Comparison of ENCODE assay signal across 8 mouse cellular contexts in the genomic region with DNA sequence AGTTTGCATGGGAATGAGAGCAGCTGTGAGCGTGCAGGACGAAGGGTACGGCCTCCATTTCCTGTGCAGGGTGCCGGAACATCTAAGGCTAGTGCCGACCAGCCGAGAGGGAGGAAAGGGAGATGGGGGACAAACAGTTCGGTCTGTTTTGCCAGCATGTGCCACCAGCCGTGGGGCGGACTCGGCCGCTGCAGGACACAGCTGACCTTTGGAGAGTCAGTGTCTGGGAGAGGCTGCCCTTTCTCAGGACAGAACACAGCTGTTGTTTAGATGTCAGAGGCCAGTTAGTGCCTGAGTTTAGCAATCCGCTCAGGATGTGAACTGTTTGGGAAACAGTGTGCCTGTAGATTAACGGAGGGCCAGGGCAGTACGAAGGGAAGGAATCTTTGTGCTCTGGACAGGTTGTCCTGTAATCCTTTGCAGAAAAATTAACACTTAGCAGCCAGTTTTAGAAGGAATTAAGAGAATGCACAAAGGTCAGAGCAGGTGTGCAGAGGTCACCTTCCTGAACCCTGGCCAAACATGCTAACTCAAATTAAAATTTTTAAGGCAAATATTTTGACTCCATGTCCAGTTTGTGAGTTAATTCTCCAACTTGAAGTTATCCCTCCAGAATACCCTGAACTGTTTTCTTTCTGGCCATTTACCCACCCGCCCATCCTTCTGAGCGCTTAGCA. TPM values are rescaled to one million over a fixed set of nuclear protein-coding genes. Genes with fewer than 3 reads are reported as not detected.
DNase-seq lines count a peak whose midpoint lies in the region; ATAC-seq lines count a peak whose summit lies in the region.

No protein-coding gene starts in this region.

- H3K4me1 ChIP-seq in embryonic facial prominence, embryonic 10.5 days, result peaks cover 32% of the 10 kb centered on the region
- H3K4me1 ChIP-seq in liver, embryonic 13.5 days (replicated peaks), result peaks cover 16% of the 10 kb centered on the region

- peak overlapping the region; percentile 65; the same call in 1 of the 2 replicates for H3K27ac ChIP-seq in embryonic facial prominence, embryonic 10.5 days (replicated peaks)
- peak overlapping the region; percentile 34 for H3K27ac ChIP-seq in liver, embryonic 13.5 days

- ATAC-seq in liver, embryonic 13.5 days (ENCODE audit: low read depth), result peak; percentile 67

- H3K4me3 ChIP-seq in embryonic facial prominence, embryonic 10.5 days, result peak overlapping the region; percentile 17; the same call in 1 of the 2 replicates
- no peak overlapping the region for H3K4me3 ChIP-seq in liver, embryonic 13.5 days (replicated peaks)

- peaks cover 21% of the 10 kb centered on the region for H3K36me3 ChIP-seq in embryonic facial prominence, embryonic 10.5 days (replicated peaks)
- no peaks in the 10 kb centered on the region for H3K36me3 ChIP-seq in liver, embryonic 13.5 days

- WGBS in embryonic facial prominence, embryonic 10.5 days, result 29% methylated on average over 16 of the region's 16 CpGs
- 50% methylated on average over 16 of the region's 16 CpGs for WGBS in liver, embryonic 13.5 days (ENCODE audit: insufficient replicate concordance)

- intact Hi-C loops in heart, postnatal 36 days (cut with DNase I), result loop anchor here (1.0 kb wide), 1 partner anchor 9 kb away; no protein-coding TSS in a partner anchor

- no peaks in the 10 kb centered on the region for H3K27me3 ChIP-seq in embryonic facial prominence, embryonic 10.5 days (replicated peaks; ENCODE audit: low read depth, poor library complexity, severe bottlenecking)
- H3K27me3 ChIP-seq in liver, embryonic 13.5 days, result no peaks in the 10 kb centered on the region

- peak; percentile 67 for DNase-seq in adrenal gland, postnatal 14 days
- peak; percentile 53 for DNase-seq in embryonic facial prominence, embryonic 10.5 days (ENCODE audit: low spot score)
- DNase-seq in heart, postnatal 36 days, result peak; percentile 51 to 74
- no peak for DNase-seq in liver, embryonic 13.5 days
- DNase-seq in testis, postnatal 14 days (ENCODE audit: low spot score), result peak; percentile 38
- no peak for DNase-seq in retina, postnatal 1 day
- DNase-seq in layer of hippocampus, postnatal 14 days (ENCODE audit: low spot score in 2 of 2), result no peak
- DNase-seq in layer of hippocampus, postnatal 36 days, result no peak

- no peaks in the 10 kb centered on the region for H3K9me3 ChIP-seq in embryonic facial prominence, embryonic 10.5 days
- no peaks in the 10 kb centered on the region for H3K9me3 ChIP-seq in liver, embryonic 13.5 days (replicated peaks)

- peak overlapping the region; percentile 24; the same call in 1 of the 2 replicates for H3K4me2 ChIP-seq in liver, embryonic 13.5 days

- H3K9ac ChIP-seq in liver, embryonic 13.5 days, result no peak overlapping the region

RNA-seq across cellular contexts. Expression of a gene that starts 34.3 kb away (rescaled TPM):
- 28.6 and 32.0 TPM in 2 replicates for total RNA-seq in adrenal gland, postnatal 14 days (2021)
- 10.1 and 11.0 TPM in 2 replicates for polyA plus RNA-seq in embryonic facial prominence, embryonic 10.5 days (2016; fragmentation: Nextera tagmentation; extraction: Ambion mirVana)
- total RNA-seq in heart, postnatal 36 days (2021), result 10 to 100 TPM; 11.2 to 11.3 TPM
- polyA plus RNA-seq in liver, embryonic 13.5 days (2015; fragmentation: Nextera tagmentation; extraction: Ambion mirVana), result 2.7 and 3.0 TPM in 2 replicates
- 10 to 100 TPM; 19.7 to 20.4 TPM for total RNA-seq in layer of hippocampus, postnatal 14 days (2021)
- 10 to 100 TPM; 24.1 to 28.5 TPM for total RNA-seq in layer of hippocampus, postnatal 36 days (2021)

Comparison
In these comparisons a context has a peak if more than half of its experiments do, and no peak if none do; other contexts are left out.
1. DNase-seq: peak in adrenal gland, postnatal 14 days (single experiment), embryonic facial prominence, embryonic 10.5 days (single experiment), heart, postnatal 36 days (2 of 2) and testis, postnatal 14 days (single experiment); none in liver, embryonic 13.5 days (single experiment), retina, postnatal 1 day (single experiment), layer of hippocampus, postnatal 14 days (0 of 2) and layer of hippocampus, postnatal 36 days (0 of 2).